Mouse (Mus musculus): Measurements from ENCODE around the gene Zkscan8. TPM values are rescaled to one million over a fixed set of nuclear protein-coding genes. Genes with fewer than 3 reads are reported as not detected.

Gene Zkscan8
- total RNA-seq, 2 experiments from 2014 or later = 4.4 to 7.0 TPM

Other genes with a start within 250 kb of the Zkscan8 start
- gene Gpx5, start 238.4 kb downstream of the Zkscan8 start, total RNA-seq (2015) = not detected in 2 replicates
- gene Gpx5, start 238.4 kb downstream of the Zkscan8 start, total RNA-seq (2017) = not detected in 2 replicates
- gene Gpx6, start 219.0 kb downstream of the Zkscan8 start, total RNA-seq (2015) = not detected in 2 replicates
- gene Gpx6, start 219.0 kb downstream of the Zkscan8 start, total RNA-seq (2017) = not detected in 2 replicates
- not detected in 2 replicates for gene Olfr1367, start 184.2 kb downstream of the Zkscan8 start, total RNA-seq (2015)
- not detected in 2 replicates for gene Olfr1367, start 184.2 kb downstream of the Zkscan8 start, total RNA-seq (2017)
- gene Zscan12, start 168.3 kb downstream of the Zkscan8 start, total RNA-seq (2015) = 4.4 and 4.7 TPM in 2 replicates
- 5.6 and 8.3 TPM in 2 replicates for gene Zscan12, start 168.3 kb downstream of the Zkscan8 start, total RNA-seq (2017)
- gene Zkscan3, start 128.4 kb downstream of the Zkscan8 start, total RNA-seq (2015) = 33.5 and 36.6 TPM in 2 replicates
- 26.8 and 29.7 TPM in 2 replicates for gene Zkscan3, start 128.4 kb downstream of the Zkscan8 start, total RNA-seq (2017)
- 0.30 TPM in 1 of 2 replicates, not detected in the other for gene Pgbd1, start 90.1 kb downstream of the Zkscan8 start, total RNA-seq (2015)
- gene Pgbd1, start 90.1 kb downstream of the Zkscan8 start, total RNA-seq (2017) = 0.33 TPM in 1 of 2 replicates, not detected in the other
- gene Zscan26, start 77.4 kb downstream of the Zkscan8 start, total RNA-seq (2015) = 24.2 and 25.3 TPM in 2 replicates
- gene Zscan26, start 77.4 kb downstream of the Zkscan8 start, total RNA-seq (2017) = 26.9 and 27.2 TPM in 2 replicates
- gene Nkapl, start 62.6 kb downstream of the Zkscan8 start, total RNA-seq (2015) = 0.16 and 1.1 TPM in 2 replicates
- gene Nkapl, start 62.6 kb downstream of the Zkscan8 start, total RNA-seq (2017) = 1.2 and 1.3 TPM in 2 replicates
- gene Zkscan4, start 52.2 kb downstream of the Zkscan8 start, total RNA-seq (2015) = 0.09 and 0.16 TPM in 2 replicates
- gene Zkscan4, start 52.2 kb downstream of the Zkscan8 start, total RNA-seq (2017) = 0.44 TPM in 1 of 2 replicates, not detected in the other
- gene Gm10065, start 51.7 kb downstream of the Zkscan8 start, total RNA-seq (2015) = not detected in 2 replicates
- gene Gm10065, start 51.7 kb downstream of the Zkscan8 start, total RNA-seq (2017) = not detected in 2 replicates
- 0.09 and 0.56 TPM in 2 replicates for gene AK157302, start 35.9 kb downstream of the Zkscan8 start, total RNA-seq (2015)
- 0.20 TPM in 1 of 2 replicates, not detected in the other for gene AK157302, start 35.9 kb downstream of the Zkscan8 start, total RNA-seq (2017)
- 7.8 and 10.7 TPM in 2 replicates for gene Gm11273, start 29.7 kb downstream of the Zkscan8 start, total RNA-seq (2015)
- 4.3 and 5.2 TPM in 2 replicates for gene Gm11273, start 29.7 kb downstream of the Zkscan8 start, total RNA-seq (2017)
- gene Olfr1366, start 11.7 kb upstream of the Zkscan8 start, total RNA-seq (2015) = not detected in 2 replicates
- gene Olfr1366, start 11.7 kb upstream of the Zkscan8 start, total RNA-seq (2017) = not detected in 2 replicates
- not detected in 2 replicates for gene Olfr1535, start 28.8 kb upstream of the Zkscan8 start, total RNA-seq (2015)
- gene Olfr1535, start 28.8 kb upstream of the Zkscan8 start, total RNA-seq (2017) = not detected in 2 replicates
- not detected in 2 replicates for gene Olfr1364, start 50.6 kb upstream of the Zkscan8 start, total RNA-seq (2015)
- gene Olfr1364, start 50.6 kb upstream of the Zkscan8 start, total RNA-seq (2017) = not detected in 2 replicates
- not detected in 2 replicates for gene Olfr1362, start 82.9 kb upstream of the Zkscan8 start, total RNA-seq (2015)
- gene Olfr1362, start 82.9 kb upstream of the Zkscan8 start, total RNA-seq (2017) = not detected in 2 replicates
- not detected in 2 replicates for gene Olfr11, start 111.4 kb upstream of the Zkscan8 start, total RNA-seq (2015)
- not detected in 2 replicates for gene Olfr11, start 111.4 kb upstream of the Zkscan8 start, total RNA-seq (2017)
- not detected in 2 replicates for gene Olfr1361, start 132.3 kb upstream of the Zkscan8 start, total RNA-seq (2015)
- not detected in 2 replicates for gene Olfr1361, start 132.3 kb upstream of the Zkscan8 start, total RNA-seq (2017)
- not detected in 2 replicates for gene Olfr1360, start 146.3 kb upstream of the Zkscan8 start, total RNA-seq (2015)
- not detected in 2 replicates for gene Olfr1360, start 146.3 kb upstream of the Zkscan8 start, total RNA-seq (2017)
- gene Olfr1359, start 167.0 kb upstream of the Zkscan8 start, total RNA-seq (2015) = not detected in 2 replicates
- not detected in 2 replicates for gene Olfr1359, start 167.0 kb upstream of the Zkscan8 start, total RNA-seq (2017)
- gene Hist1h2bl, start 185.0 kb upstream of the Zkscan8 start, total RNA-seq (2015) = 262 and 280 TPM in 2 replicates
- 409 and 426 TPM in 2 replicates for gene Hist1h2bl, start 185.0 kb upstream of the Zkscan8 start, total RNA-seq (2017)
- gene Hist1h2ai, start 185.3 kb upstream of the Zkscan8 start, total RNA-seq (2015) = 5.0 and 7.6 TPM in 2 replicates
- gene Hist1h2ai, start 185.3 kb upstream of the Zkscan8 start, total RNA-seq (2017) = 3,924 and 4,338 TPM in 2 replicates
- gene Hist1h3h, start 186.5 kb upstream of the Zkscan8 start, total RNA-seq (2015) = 37.0 and 141 TPM in 2 replicates
- gene Hist1h3h, start 186.5 kb upstream of the Zkscan8 start, total RNA-seq (2017) = 82.6 and 194 TPM in 2 replicates
- 139 and 162 TPM in 2 replicates for gene Hist1h2bm, start 190.9 kb upstream of the Zkscan8 start, total RNA-seq (2015)
- 615 and 635 TPM in 2 replicates for gene Hist1h2bm, start 190.9 kb upstream of the Zkscan8 start, total RNA-seq (2017)
- 5.8 and 10.7 TPM in 2 replicates for gene Hist1h4j, start 203.9 kb upstream of the Zkscan8 start, total RNA-seq (2015)
- gene Hist1h4j, start 203.9 kb upstream of the Zkscan8 start, total RNA-seq (2017) = 595 and 644 TPM in 2 replicates
- 97.3 and 158 TPM in 2 replicates for gene Hist1h4k, start 219.4 kb upstream of the Zkscan8 start, total RNA-seq (2015)
- 2,083 and 3,751 TPM in 2 replicates for gene Hist1h4k, start 219.4 kb upstream of the Zkscan8 start, total RNA-seq (2017)
- 141 and 258 TPM in 2 replicates for gene Hist1h2ak, start 222.7 kb upstream of the Zkscan8 start, total RNA-seq (2015)
- gene Hist1h2ak, start 222.7 kb upstream of the Zkscan8 start, total RNA-seq (2017) = 1,551 and 1,637 TPM in 2 replicates
- gene Hist1h2bn, start 223.0 kb upstream of the Zkscan8 start, total RNA-seq (2015) = 318 and 331 TPM in 2 replicates
- gene Hist1h2bn, start 223.0 kb upstream of the Zkscan8 start, total RNA-seq (2017) = 1,434 and 1,651 TPM in 2 replicates
- gene Hist1h1b, start 249.5 kb upstream of the Zkscan8 start, total RNA-seq (2015) = 792 and 803 TPM in 2 replicates
- 2,001 and 2,565 TPM in 2 replicates for gene Hist1h1b, start 249.5 kb upstream of the Zkscan8 start, total RNA-seq (2017)

Measured in megakaryocyte, adult 5-6 weeks (primary cell).